Mouse (Mus musculus) lung, embryonic 16.5 days (tissue): ENCODE measurements at regions not wholly inside any gene's neighbourhood (a gene's known extent, or its start where the extent isn't known, plus 50 kb on each side); places are given as distances from the start of the nearest gene placed in this dataset.
A peak's percentile ranks its signal among the peaks of the same experiment; 100 is the strongest.

Source experiments
- ATAC-seq: fragments of 200-750 bp; cut with Nextera tagmentation; 2 replicates; pipeline ENCODE4 v1.8.0; 2017; ENCODE audit warnings: low read depth, mild to moderate bottlenecking, moderate library complexity
- H3K27ac ChIP-seq: fragments of 300-500 bp; sonication (generic); 2 replicates; pipeline ENCODE4 v1.5.1; 2014; ENCODE audit warnings: mild to moderate bottlenecking, control low read depth, low read length
- H3K27me3 ChIP-seq: fragments of 300-500 bp; sonication (generic); 2 replicates; pipeline ENCODE4 v1.6.1; 2014; ENCODE audit warnings: low read depth, low read length, mixed read lengths; ENCODE audit not compliant: control insufficient read depth, insufficient read depth
- H3K36me3 ChIP-seq: fragments of 300-500 bp; sonication (generic); 2 replicates; pipeline ENCODE4 v1.6.1; 2014; ENCODE audit warnings: low read length; ENCODE audit not compliant: control insufficient read depth, insufficient read depth
- H3K4me1 ChIP-seq: fragments of 300-500 bp; sonication (generic); replicated peaks from 2 replicates; pipeline ENCODE4 v1.6.1; 2014; ENCODE audit warnings: low read length, mixed read lengths; ENCODE audit not compliant: control insufficient read depth, insufficient read depth
- H3K4me2 ChIP-seq: fragments of 300-500 bp; sonication (generic); 2 replicates; pipeline ENCODE4 v1.6.1; 2014; ENCODE audit warnings: low read depth, low read length, control low read depth
- H3K4me3 ChIP-seq: fragments of 300-500 bp; sonication (generic); 2 replicates; pipeline ENCODE4 v1.5.1; 2014; ENCODE audit warnings: mild to moderate bottlenecking, low read length, control low read depth
- H3K9ac ChIP-seq: fragments of 300-500 bp; sonication (generic); 2 replicates; pipeline ENCODE4 v1.6.1; 2014; ENCODE audit warnings: low read length, control low read depth
- H3K9me3 ChIP-seq: fragments of 300-500 bp; sonication (generic); 2 replicates; pipeline ENCODE4 v1.6.1; 2016; ENCODE audit warnings: low read length; ENCODE audit not compliant: control insufficient read depth
- WGBS: fragments of 180-500 bp; shearing (Covaris S2); extraction: QIAGEN DNeasy Blood & Tissue Kit; methylation state at CpG from one replicate; pipeline ENCODE4 v1.1.7; 2014; 5-methylcytosine and 5-hydroxymethylcytosine counted together

GRCm38 (mm10) chr16:29775879-29776278, 196.7 kb downstream of the Opa1 start:
- Histone ChIP-seq H3K4me3 (no peak overlapping the region), H3K9ac (no peak overlapping the region), H3K27ac (no peak overlapping the region; the same call in 1 of the 2 replicates), H3K27me3 (no peaks in the 10 kb centered on the region), H3K4me2 (no peak overlapping the region), H3K9me3 (no peaks in the 10 kb centered on the region), H3K4me1 (peaks cover 19% of the 10 kb centered on the region), H3K36me3 (no peaks in the 10 kb centered on the region)
- WGBS, result 77% methylated on average over 5 of the region's 5 CpGs
- no peak for ATAC-seq

- H3K27me3 ChIP-seq, result no peaks in the 10 kb centered on the region
- H3K4me2 ChIP-seq, result no peak overlapping the region
- 0 out of 2 replicates have a peak, but pooled peaks have one; percentile 23 for ATAC-seq
- WGBS, result 53% methylated on average over 4 of the region's 4 CpGs
- H3K27ac ChIP-seq, result no peak overlapping the region
- peaks cover 3% of the 10 kb centered on the region; the same call in 1 of the 2 replicates for H3K9me3 ChIP-seq
- H3K4me3 ChIP-seq, result no peak overlapping the region
- H3K4me1 ChIP-seq, result no peaks in the 10 kb centered on the region; the same call in 1 of the 2 replicates
- no peaks in the 10 kb centered on the region for H3K36me3 ChIP-seq
- no peak overlapping the region for H3K9ac ChIP-seq
Measured at GRCm38 (mm10) chr16:29782441-29782840, 203.3 kb downstream of the Opa1 start.

GRCm38 (mm10) chr16:29785114-29785513, 206.0 kb downstream of the Opa1 start:
- Histone ChIP-seq H3K27ac (no peak overlapping the region), H3K27me3 (no peaks in the 10 kb centered on the region), H3K4me3 (no peak overlapping the region), H3K4me2 (no peak overlapping the region), H3K36me3 (no peaks in the 10 kb centered on the region), H3K4me1 (peaks cover 4% of the 10 kb centered on the region; the same call in 1 of the 2 replicates), H3K9me3 (peaks cover 3% of the 10 kb centered on the region; the same call in 1 of the 2 replicates), H3K9ac (no peak overlapping the region)
- WGBS, result 98% methylated on average over 3 of the region's 3 CpGs
- no peak for ATAC-seq

GRCm38 (mm10) chr16:29786540-29786939, 207.4 kb downstream of the Opa1 start:
- Histone ChIP-seq H3K4me2 (no peak overlapping the region), H3K27me3 (no peaks in the 10 kb centered on the region), H3K4me1 (peaks cover 4% of the 10 kb centered on the region; the same call in 1 of the 2 replicates), H3K9ac (no peak overlapping the region), H3K36me3 (no peaks in the 10 kb centered on the region), H3K4me3 (no peak overlapping the region), H3K27ac (no peak overlapping the region), H3K9me3 (peaks cover 3% of the 10 kb centered on the region; the same call in 1 of the 2 replicates)
- no peak for ATAC-seq
- 77% methylated on average over 8 of the region's 8 CpGs for WGBS

- Histone ChIP-seq H3K36me3 (no peaks in the 10 kb centered on the region), H3K27ac (peak overlapping the region; percentile 81), H3K9me3 (peaks cover 3% of the 10 kb centered on the region; the same call in 1 of the 2 replicates), H3K4me2 (no peak overlapping the region), H3K4me3 (no peak overlapping the region), H3K9ac (0 out of 2 replicates have a peak overlapping the region, but pooled peaks have one; percentile 12), H3K4me1 (peaks cover 4% of the 10 kb centered on the region; the same call in 1 of the 2 replicates), H3K27me3 (no peaks in the 10 kb centered on the region)
- WGBS, result 60% methylated on average over 5 of the region's 5 CpGs
- peak; percentile 90 for ATAC-seq
Measured at GRCm38 (mm10) chr16:29787633-29788511, 208.7 kb downstream of the Opa1 start.

- Histone ChIP-seq H3K27me3 (no peaks in the 10 kb centered on the region), H3K9me3 (peaks cover 2% of the 10 kb centered on the region; the same call in 1 of the 2 replicates), H3K4me2 (no peak overlapping the region), H3K36me3 (no peaks in the 10 kb centered on the region), H3K4me3 (no peak overlapping the region), H3K4me1 (peaks cover 4% of the 10 kb centered on the region; the same call in 1 of the 2 replicates), H3K27ac (no peak overlapping the region; the same call in 1 of the 2 replicates), H3K9ac (no peak overlapping the region)
- WGBS, result 86% methylated on average over 3 of the region's 3 CpGs
- ATAC-seq, result no peak
Measured at GRCm38 (mm10) chr16:29790064-29790463, 210.9 kb downstream of the Opa1 start.

GRCm38 (mm10) chr16:29799250-29799649, 220.1 kb downstream of the Opa1 start:
- no peaks in the 10 kb centered on the region for H3K27me3 ChIP-seq
- no peaks in the 10 kb centered on the region for H3K9me3 ChIP-seq
- H3K4me2 ChIP-seq, result no peak overlapping the region
- peak; percentile 61 for ATAC-seq
- no peak overlapping the region for H3K9ac ChIP-seq
- H3K4me1 ChIP-seq, result peaks cover 19% of the 10 kb centered on the region
- H3K27ac ChIP-seq, result no peak overlapping the region
- no peak overlapping the region for H3K4me3 ChIP-seq
- H3K36me3 ChIP-seq, result no peaks in the 10 kb centered on the region
- WGBS, result 28% methylated on average over 3 of the region's 3 CpGs

GRCm38 (mm10) chr16:29799893-29800292, 220.8 kb downstream of the Opa1 start:
- WGBS, result 61% methylated on average over 3 of the region's 3 CpGs
- no peaks in the 10 kb centered on the region for H3K9me3 ChIP-seq

GRCm38 (mm10) chr16:29800457-29800856, 221.3 kb downstream of the Opa1 start:
- Histone ChIP-seq H3K9me3 (no peaks in the 10 kb centered on the region), H3K4me3 (no peak overlapping the region), H3K36me3 (no peaks in the 10 kb centered on the region), H3K27ac (no peak overlapping the region), H3K4me2 (no peak overlapping the region), H3K9ac (no peak overlapping the region), H3K27me3 (no peaks in the 10 kb centered on the region), H3K4me1 (peaks cover 19% of the 10 kb centered on the region)
- 19% methylated on average over 2 of the region's 2 CpGs for WGBS
- 0 out of 2 replicates have a peak, but pooled peaks have one; percentile 10 for ATAC-seq

More at GRCm38 (mm10) chr16:29799893-29800292, 220.8 kb downstream of the Opa1 start:
- ATAC-seq, result no peak
- Histone ChIP-seq H3K4me1 (peaks cover 19% of the 10 kb centered on the region), H3K9ac (no peak overlapping the region), H3K4me3 (no peak overlapping the region), H3K27me3 (no peaks in the 10 kb centered on the region), H3K36me3 (no peaks in the 10 kb centered on the region), H3K27ac (no peak overlapping the region), H3K4me2 (no peak overlapping the region)
